Mouse (Mus musculus) kidney, adult 2 months (tissue): Measurements from ENCODE around the gene Myrf.

Experiments
- CTCF ChIP-seq: fragments of 200-500 bp; conservative IDR thresholded peaks from 2 replicates; pipeline ENCODE4 v1.5.1; 2011; ENCODE audit warnings: low read depth, mild to moderate bottlenecking, control low read depth, low read length, moderate library complexity, mixed read lengths; ENCODE audit not compliant: insufficient read depth, insufficient read length
- POLR2A ChIP-seq: fragments of 200-500 bp; IDR thresholded peaks from one replicate; pipeline ENCODE4 v1.6.1; 2011; ENCODE audit warnings: low read depth, low read length, control low read depth

DNA sequence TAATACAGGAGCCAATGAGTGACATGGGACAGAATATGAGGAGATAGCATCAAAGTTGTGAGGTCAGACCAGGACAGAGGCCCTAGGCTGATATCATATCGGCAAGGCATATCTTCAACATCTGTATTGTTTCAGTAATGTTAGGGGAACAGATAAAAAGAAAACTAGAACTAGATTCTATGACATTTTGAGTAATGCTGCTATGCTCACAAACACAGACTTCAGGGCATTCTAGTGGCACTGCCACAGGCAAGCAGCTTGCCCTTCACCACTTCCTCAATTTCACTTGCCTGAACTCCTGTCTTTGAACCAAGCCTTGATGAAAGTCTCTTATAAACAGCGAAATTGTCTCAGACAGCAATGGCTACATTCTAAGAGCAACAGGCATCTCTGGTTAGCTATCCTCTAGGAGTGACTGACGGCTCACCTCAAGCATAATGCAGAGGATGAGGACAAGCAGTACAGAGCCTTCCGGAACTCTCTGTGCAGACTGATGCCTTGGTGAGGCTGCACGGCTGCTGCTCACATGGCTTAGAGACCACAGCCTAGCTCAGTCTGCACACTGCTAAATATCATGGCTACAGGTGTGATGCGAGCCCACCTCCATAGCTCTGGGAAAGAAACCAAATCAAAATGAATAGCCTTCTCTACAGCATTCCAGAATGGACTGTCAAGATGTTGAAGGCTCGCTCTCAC lies 66.6 kb downstream of the Myrf start:
- TF ChIP-seq CTCF = no peak
- TF ChIP-seq POLR2A = no peak
